Mouse (Mus musculus): ENCODE data around the gene Ccdc83. TPM values are rescaled to one million over a fixed set of nuclear protein-coding genes. Genes with fewer than 3 reads are reported as not detected.

Ccdc83 gene
- total RNA-seq (2023): not detected

DNA sequence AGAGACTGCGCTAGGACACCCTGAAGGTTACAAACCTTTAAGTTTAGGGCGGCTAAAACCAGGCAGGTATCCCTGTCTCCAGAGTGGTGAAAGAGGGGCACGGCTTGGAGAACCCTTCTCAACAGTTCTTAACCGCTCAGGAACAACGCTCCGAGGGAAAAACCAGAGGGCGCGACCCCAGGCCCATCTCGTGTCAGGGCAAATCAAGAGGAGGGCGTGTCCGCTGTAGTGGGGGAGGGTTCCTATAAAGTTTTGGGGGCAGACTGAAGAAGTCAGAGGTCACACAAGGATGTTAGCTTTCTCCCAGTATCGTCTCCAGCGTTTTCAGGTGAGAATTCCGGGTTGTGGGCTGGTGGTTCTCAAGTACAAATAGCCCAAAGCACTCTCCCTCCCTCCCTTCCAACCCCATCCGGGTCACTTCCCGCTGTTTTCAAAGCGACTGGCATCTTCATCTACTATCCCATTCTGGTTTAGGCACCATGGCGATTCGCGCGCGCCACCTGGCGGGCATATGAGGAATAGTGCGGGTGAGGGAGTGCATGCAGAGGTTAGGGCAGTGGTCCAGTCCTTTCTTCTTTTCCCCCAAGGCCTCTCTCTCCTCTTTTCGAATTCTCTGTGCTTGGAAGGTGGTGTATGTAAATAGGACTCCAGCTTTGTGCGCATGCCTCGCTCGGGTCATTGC, at the start of gene Ccdc83:
Gene Ccdc83 (minus strand): TSS at position 489 of the 682 bp plus-strand sequence.

DNA sequence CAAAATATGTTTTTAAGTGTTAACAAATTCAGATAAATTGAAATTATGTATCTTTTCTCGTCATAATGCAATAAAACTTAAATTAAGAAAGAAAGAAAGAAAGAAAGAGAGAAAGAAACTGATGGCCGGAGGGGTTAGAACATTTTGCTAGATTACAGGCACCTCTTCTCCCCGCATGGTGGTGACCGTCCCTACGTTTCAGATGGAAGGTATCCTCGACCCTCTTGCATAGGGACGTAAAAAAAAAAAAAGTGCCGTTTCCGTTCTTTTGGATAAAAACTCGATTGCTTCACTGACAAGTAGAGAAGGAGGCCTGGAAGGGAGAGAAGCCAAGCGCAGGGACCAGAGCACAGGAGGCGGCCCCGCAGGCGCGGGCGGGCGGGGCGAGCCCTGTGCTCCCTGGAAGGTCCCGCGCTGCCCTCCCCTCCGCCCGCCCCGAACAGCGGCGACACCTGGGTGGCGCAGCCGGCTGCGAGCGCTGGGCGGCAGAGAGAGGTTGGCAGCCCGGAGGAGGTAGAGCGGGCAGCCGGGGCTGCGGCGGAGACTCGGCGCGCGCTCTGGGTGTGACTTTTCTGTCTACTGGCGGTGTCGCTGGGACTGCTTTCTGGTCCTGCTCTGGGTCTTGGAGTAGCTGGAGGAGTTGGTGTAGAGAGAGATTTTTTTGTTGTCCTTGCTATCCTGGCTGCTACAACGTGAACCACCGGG, 36.5 kb upstream of the Ccdc83 start, which contains the start of gene Sytl2:
Gene Sytl2 (plus strand): TSS at position 311 of the 705 bp plus-strand sequence.

Other genes with a start within 250 kb of the Ccdc83 start
- gene Picalm, start 135.6 kb downstream of the Ccdc83 start, total RNA-seq (2023): 100 to 1,000 TPM; 207 to 208 TPM
- gene Sytl2, start 36.5 kb upstream of the Ccdc83 start, total RNA-seq (2023): 10 to 100 TPM; 43.4 to 51.3 TPM
- under 1 TPM in 1 of 2 experiments, not detected in 1; 0.26 TPM for gene Ccdc89, start 160.8 kb upstream of the Ccdc83 start, total RNA-seq (2023)
- gene Crebzf, start 177.0 kb upstream of the Ccdc83 start, total RNA-seq (2023): 100 to 1,000 TPM; 162 to 182 TPM
- 10 to 100 TPM; 25.8 to 30.3 TPM for gene Tmem126a, start 191.5 kb upstream of the Ccdc83 start, total RNA-seq (2023)
- 1 to 10 TPM; 5.1 to 6.0 TPM for gene Tmem126b, start 210.2 kb upstream of the Ccdc83 start, total RNA-seq (2023)
- under 1 TPM; 0.64 to 0.65 TPM for gene Dlg2, start 210.9 kb upstream of the Ccdc83 start, total RNA-seq (2023)